Comparison of ENCODE assay signal across 8 mouse cellular contexts in genomic region chr19:24476461-24476860, GRCm38 (mm10). TPM values are rescaled to one million over a fixed set of nuclear protein-coding genes. Genes with fewer than 3 reads are reported as not detected.
DNase-seq lines count a peak whose midpoint lies in the region; ATAC-seq lines count a peak whose summit lies in the region.

No protein-coding gene starts in this region.

- H3K4me2 ChIP-seq in limb, embryonic 15.5 days = peak overlapping the region; percentile 63

- H3K9me3 ChIP-seq in limb, embryonic 15.5 days = no peaks in the 10 kb centered on the region

- peak; percentile 33 to 49; a peak in 2 of 4 replicates for ATAC-seq in hematopoietic stem cell, adult 5-6 weeks (replicated peaks in 1 of 2; ENCODE audit: insufficient read depth in 1 of 2, low FRiP score in 2 of 2, low TSS enrichment in 1 of 2, low read depth in 1 of 2, poor library complexity in 2 of 2, severe bottlenecking in 2 of 2)
- ATAC-seq in limb, embryonic 15.5 days (ENCODE audit: insufficient number of reproducible peaks, low FRiP score, low TSS enrichment, low read depth) = no peak
- no peak for ATAC-seq in cerebellum, adult (ENCODE audit: insufficient number of reproducible peaks, low FRiP score, low TSS enrichment)

- peak overlapping the region; percentile 94 for H3K27ac ChIP-seq in limb, embryonic 15.5 days

- H3K4me3 ChIP-seq in limb, embryonic 15.5 days = peak overlapping the region; percentile 67

- H3K27me3 ChIP-seq in limb, embryonic 15.5 days = no peaks in the 10 kb centered on the region

- WGBS in limb, embryonic 15.5 days = 1% methylated on average over 11 of the region's 11 CpGs

- no peaks in the 10 kb centered on the region for H3K36me3 ChIP-seq in limb, embryonic 15.5 days

- DNase-seq in 416B (ENCODE audit: low read depth) (peak; percentile 59), ES-CJ7 (ENCODE audit: low read depth, low spot score) (peak; percentile 27)
- DNase-seq in embryo, embryonic 11 days = peak; percentile 49
- peak; percentile 80 for DNase-seq in naive thymus-derived CD4-positive, alpha-beta T cell, adult 2 months (ENCODE audit: low read depth)
- DNase-seq in cerebellum, adult 18-20 months = no peak

- H3K9ac ChIP-seq in limb, embryonic 15.5 days = peak overlapping the region; percentile 91

- H3K4me1 ChIP-seq in limb, embryonic 15.5 days = peaks cover 8% of the 10 kb centered on the region; the same call in 1 of the 2 replicates

RNA-seq across cellular contexts. Expression of gene Fam122a, which starts 0.7 kb away (rescaled TPM):
- 5.4 TPM in 2 replicates for total RNA-seq in hematopoietic stem cell, adult 5-6 weeks (2017)
- 41.0 and 49.4 TPM in 2 replicates for polyA plus RNA-seq in limb, embryonic 15.5 days (2015; fragmentation: Nextera tagmentation; extraction: Ambion mirVana)

Comparison
In these comparisons a context has a peak if more than half of its experiments do, and no peak if none do; other contexts are left out.
1. DNase-seq: peak in 416B (single experiment), ES-CJ7 (single experiment), embryo, embryonic 11 days (single experiment) and naive thymus-derived CD4-positive, alpha-beta T cell, adult 2 months (single experiment); none in cerebellum, adult 18-20 months (0 of 2).
2. ATAC-seq: peak in hematopoietic stem cell, adult 5-6 weeks (2 of 2); none in limb, embryonic 15.5 days (single experiment) and cerebellum, adult (single experiment).